Mouse (Mus musculus) urinary bladder, postnatal 14 days (tissue): Measurements from ENCODE around the gene Fkbp2.

Source experiments
- DNase-seq: peaks from one replicate; pipeline ENCODE4 v3.0.0; 2021; ENCODE audit warnings: low spot score

Fkbp2 gene

GRCm38 (mm10) chr19:6940396-6941351 lies 39.6 kb downstream of the Fkbp2 start:
- peak; percentile 55 for DNase-seq

- DNase-seq = no peak
Observed at GRCm38 (mm10) chr19:6939106-6940002, 40.9 kb downstream of the Fkbp2 start.

GRCm38 (mm10) chr19:6937541-6938465 lies 42.5 kb downstream of the Fkbp2 start:
- DNase-seq = no peak

- no peak for DNase-seq
Observed at GRCm38 (mm10) chr19:6936299-6936698, 44.0 kb downstream of the Fkbp2 start.

GRCm38 (mm10) chr19:6934195-6934977 lies 45.9 kb downstream of the Fkbp2 start, which contains the start of gene Kcnk4:
Gene Kcnk4 (minus strand): TSS chr19:6934515.
- no peak for DNase-seq

GRCm38 (mm10) chr19:6933436-6934194 lies 46.7 kb downstream of the Fkbp2 start:
- peak; percentile 50 for DNase-seq

GRCm38 (mm10) chr19:6933102-6933435 lies 47.2 kb downstream of the Fkbp2 start:
- no peak for DNase-seq

GRCm38 (mm10) chr19:6932018-6932417 lies 48.3 kb downstream of the Fkbp2 start:
- no peak for DNase-seq

- no peak for DNase-seq
Observed at GRCm38 (mm10) chr19:6931002-6931401, 49.3 kb downstream of the Fkbp2 start.

- no peak for DNase-seq
Observed at GRCm38 (mm10) chr19:6928080-6928479, 52.2 kb downstream of the Fkbp2 start.
